Mouse (Mus musculus): ENCODE measurements around the gene Haus5. TPM values are rescaled to one million over a fixed set of nuclear protein-coding genes. Genes with fewer than 3 reads are reported as not detected.

Haus5 gene
- total and polyA plus RNA-seq, 3 experiments, result 32.3 to 50.9 (median 45.6) TPM

DNA sequence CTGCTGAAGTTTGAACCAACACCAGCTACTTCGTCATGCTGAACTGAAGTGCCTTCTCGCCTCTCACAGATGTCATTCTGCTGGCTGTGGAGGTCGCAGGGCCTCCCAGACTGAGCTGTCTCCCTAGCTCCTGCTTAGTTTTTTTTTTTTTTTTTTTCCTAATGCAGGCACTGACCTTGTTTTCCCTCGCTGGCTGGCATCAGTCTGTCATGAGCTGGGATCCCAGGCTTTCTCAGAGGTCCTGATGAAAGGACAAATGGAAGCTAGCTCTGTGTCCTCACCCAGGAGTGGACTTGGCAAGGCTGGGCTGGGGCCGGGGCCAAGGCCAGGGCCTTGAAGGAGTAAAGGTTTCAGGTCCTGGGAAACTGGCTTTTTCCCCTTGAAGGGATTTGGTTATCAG lies 17.1 kb upstream of the Haus5 start:
- H3K9ac ChIP-seq (ENCODE audit: insufficient read depth, low read depth), result no peak overlapping the region
- peaks cover 6% of the 10 kb centered on the region for H3K27me3 ChIP-seq (replicated peaks)
- in situ Hi-C loops (cut with MboI; ENCODE audit: low pct_ligation_motif_present, low pct_unique_long_range_greater_than_20kb, low sequenced_read_pairs), result no loop called here
- dilution Hi-C loops (cut with MboI; ENCODE audit: extremely low pct_ligation_motif_present, extremely low pct_unique_long_range_greater_than_20kb, low sequenced_read_pairs), result no loop called here
- H3K27ac ChIP-seq (ENCODE audit: insufficient read depth, low read depth), result no peak overlapping the region
- H3K4me1 ChIP-seq (ENCODE audit: control insufficient read depth in 1 of 2, insufficient read depth in 2 of 2), result peaks cover 0 to under 1% of the 10 kb centered on the region in 2 experiments; a peak in 1 of 4 replicates
- no peak for DNase-seq (ENCODE audit: extremely low read depth)
- no peaks in the 10 kb centered on the region for H3K36me3 ChIP-seq (replicated peaks in 1 of 2; ENCODE audit: control insufficient read depth in 1 of 2, insufficient read depth in 1 of 2, low read length in 1 of 2)
- H3K9me3 ChIP-seq (replicated peaks; ENCODE audit: low read length), result peaks cover 6% of the 10 kb centered on the region
- no peak overlapping the region for H3K4me3 ChIP-seq (replicated peaks in 1 of 3; ENCODE audit: low read depth in 2 of 3, low read length in 2 of 3, poor library complexity in 1 of 3)
- TF ChIP-seq ZNF384 (IDR thresholded peaks at IDR 0.05; ENCODE audit: low read depth, low read length), result no peak
- no peak for TF ChIP-seq MAX (IDR thresholded peaks at IDR 0.05; ENCODE audit: low read length)
- TF ChIP-seq POLR2A (IDR thresholded peaks at IDR 0.05; ENCODE audit: low read depth, low read length), result no peak
- TF ChIP-seq CTCF (conservative IDR thresholded peaks at IDR 0.05 in 1 of 2, IDR thresholded peaks at IDR 0.05 in 1 of 2; ENCODE audit: low read depth in 2 of 2, low read length in 2 of 2), result no peak
- TF ChIP-seq MAFK (IDR thresholded peaks at IDR 0.05; ENCODE audit: insufficient replicate concordance, low read length), result no peak
- TF ChIP-seq HCFC1 (IDR thresholded peaks at IDR 0.05; ENCODE audit: low read depth, low read length), result no peak
- TF ChIP-seq UBTF (IDR thresholded peaks at IDR 0.05; ENCODE audit: low read depth, low read length), result no peak
- TF ChIP-seq POLR2AphosphoS2 (IDR thresholded peaks at IDR 0.05; ENCODE audit: low read depth, low read length), result no peak
- TF ChIP-seq SMC3 (IDR thresholded peaks at IDR 0.05; ENCODE audit: low read depth, low read length), result no peak
- no peak for TF ChIP-seq IRF4 (IDR thresholded peaks at IDR 0.05; ENCODE audit: low read depth, low read length)
- no peak for TF ChIP-seq ZC3H11A (IDR thresholded peaks at IDR 0.05; ENCODE audit: low read depth, low read length)
- no peak for TF ChIP-seq ZKSCAN1 (IDR thresholded peaks at IDR 0.05; ENCODE audit: borderline replicate concordance, low read depth, low read length)
- H3K4me2 ChIP-seq (ENCODE audit: insufficient read depth, low read depth, poor library complexity, severe bottlenecking), result no peak overlapping the region
- no peaks in the 10 kb centered on the region for H3K79me2 ChIP-seq (replicated peaks; ENCODE audit: control insufficient read depth, extremely low read depth, insufficient read depth, poor library complexity, severe bottlenecking)

- Histone ChIP-seq H3K9ac (ENCODE audit: insufficient read depth, low read depth) (no peak overlapping the region), H3K79me2 (replicated peaks; ENCODE audit: control insufficient read depth, extremely low read depth, insufficient read depth, poor library complexity, severe bottlenecking) (no peaks in the 10 kb centered on the region), H3K4me2 (ENCODE audit: insufficient read depth, low read depth, poor library complexity, severe bottlenecking) (no peak overlapping the region), H3K36me3 (replicated peaks in 1 of 2; ENCODE audit: control insufficient read depth in 1 of 2, insufficient read depth in 1 of 2, low read length in 1 of 2) (no peaks in the 10 kb centered on the region), H3K27ac (ENCODE audit: insufficient read depth, low read depth) (no peak overlapping the region), H3K27me3 (replicated peaks) (peaks cover 7% of the 10 kb centered on the region), H3K4me3 (replicated peaks in 1 of 3; ENCODE audit: low read depth in 2 of 3, low read length in 2 of 3, poor library complexity in 1 of 3) (no peak overlapping the region), H3K4me1 (ENCODE audit: control insufficient read depth in 1 of 2, insufficient read depth in 2 of 2) (peaks cover 0 to 4% of the 10 kb centered on the region in 2 experiments; a peak in 1 of 4 replicates), H3K9me3 (replicated peaks; ENCODE audit: low read length) (peaks cover 7% of the 10 kb centered on the region)
- in situ Hi-C loops (cut with MboI; ENCODE audit: low pct_ligation_motif_present, low pct_unique_long_range_greater_than_20kb, low sequenced_read_pairs), result loop anchor here (5.0 kb wide), 1 partner anchor 34 kb away; the partner anchor contains the start of gene Atp4a
- no peak for TF ChIP-seq PAX5 (IDR thresholded peaks at IDR 0.05; ENCODE audit: low read length)
- TF ChIP-seq ELF1 (IDR thresholded peaks at IDR 0.05; ENCODE audit: low read depth, low read length), result no peak
- no peak for TF ChIP-seq POLR2A (IDR thresholded peaks at IDR 0.05; ENCODE audit: low read depth, low read length)
- no peak for TF ChIP-seq E2F4 (IDR thresholded peaks at IDR 0.05; ENCODE audit: insufficient replicate concordance, low read depth, low read length)
- no peak for TF ChIP-seq MAX (IDR thresholded peaks at IDR 0.05; ENCODE audit: low read length)
- TF ChIP-seq MYC (IDR thresholded peaks at IDR 0.05; ENCODE audit: low read depth, low read length), result no peak
- TF ChIP-seq RAD21 (IDR thresholded peaks at IDR 0.05; ENCODE audit: low read depth, low read length), result peak; percentile 9; the same call in 1 of the 2 replicates
- no peak for TF ChIP-seq USF2 (conservative IDR thresholded peaks at IDR 0.05; ENCODE audit: low read depth, low read length)
- peak; percentile 13; the same call in 1 of the 2 replicates for TF ChIP-seq SMC3 (IDR thresholded peaks at IDR 0.05; ENCODE audit: low read depth, low read length)
- TF ChIP-seq ETS1 (conservative IDR thresholded peaks at IDR 0.05; ENCODE audit: low read depth, low read length), result no peak
- TF ChIP-seq USF1 (IDR thresholded peaks at IDR 0.05; ENCODE audit: low read depth, low read length), result no peak
- peak in 1 of 2 experiments; percentile 24; a peak in 1 of 4 replicates for TF ChIP-seq CTCF (conservative IDR thresholded peaks at IDR 0.05 in 1 of 2, IDR thresholded peaks at IDR 0.05 in 1 of 2; ENCODE audit: low read depth in 2 of 2, low read length in 2 of 2)
- no peak for TF ChIP-seq CHD1 (IDR thresholded peaks at IDR 0.05; ENCODE audit: low read depth, low read length)
- TF ChIP-seq HCFC1 (IDR thresholded peaks at IDR 0.05; ENCODE audit: low read depth, low read length), result no peak
- no peak for DNase-seq (ENCODE audit: extremely low read depth)
- dilution Hi-C loops (cut with MboI; ENCODE audit: extremely low pct_ligation_motif_present, extremely low pct_unique_long_range_greater_than_20kb, low sequenced_read_pairs), result no loop called here
Observed at GRCm38 (mm10) chr7:30678263-30678975, 13.6 kb upstream of the Haus5 start.

Measured in CH12.LX (cell line).